Mouse (Mus musculus) neural tube, embryonic 11.5 days (tissue): ENCODE measurements around the gene Gnpat. TPM values are rescaled to one million over a fixed set of nuclear protein-coding genes. Genes with fewer than 3 reads are reported as not detected.

Experiments
- ATAC-seq: fragments of 200-750 bp; cut with Nextera tagmentation; 2 replicates; pipeline ENCODE4 v1.8.0; 2017; ENCODE audit warnings: moderate number of reproducible peaks, mild to moderate bottlenecking, moderate TSS enrichment, moderate library complexity; ENCODE audit not compliant: insufficient read depth, low FRiP score, low TSS enrichment
- DNase-seq: peaks from one replicate; pipeline ENCODE4 v3.0.0-alpha.2; 2015; ENCODE audit warnings: low spot score
- H3K27ac ChIP-seq: fragments of 300-500 bp; sonication (generic); 2 replicates; pipeline ENCODE4 v1.5.1; 2014; ENCODE audit warnings: low read depth, mild to moderate bottlenecking, low read length
- H3K27me3 ChIP-seq: fragments of 300-500 bp; sonication (generic); 2 replicates; pipeline ENCODE4 v1.6.1; 2014; ENCODE audit warnings: mild to moderate bottlenecking, low read length, mixed read lengths; ENCODE audit not compliant: control insufficient read depth, insufficient read depth
- H3K36me3 ChIP-seq: fragments of 300-500 bp; sonication (generic); 2 replicates; pipeline ENCODE4 v1.6.1; 2014; ENCODE audit warnings: mild to moderate bottlenecking, low read length, moderate library complexity, mixed read lengths; ENCODE audit not compliant: control insufficient read depth, insufficient read depth
- H3K4me1 ChIP-seq: fragments of 300-500 bp; sonication (generic); 2 replicates; pipeline ENCODE4 v1.6.1; 2014; ENCODE audit warnings: low read length, mixed read lengths; ENCODE audit not compliant: control insufficient read depth, insufficient read depth
- H3K4me2 ChIP-seq: fragments of 300-500 bp; sonication (generic); 2 replicates; pipeline ENCODE4 v1.6.1; 2014; ENCODE audit warnings: low read depth, mild to moderate bottlenecking, moderate library complexity
- H3K4me3 ChIP-seq: fragments of 300-500 bp; sonication (generic); 2 replicates; pipeline ENCODE4 v1.5.1; 2014; ENCODE audit warnings: low read depth, low read length
- H3K9ac ChIP-seq: fragments of 300-500 bp; sonication (generic); 2 replicates; pipeline ENCODE4 v1.6.1; 2014; ENCODE audit warnings: mild to moderate bottlenecking, low read length
- H3K9me3 ChIP-seq: fragments of 300-500 bp; sonication (generic); 2 replicates; pipeline ENCODE4 v1.6.1; 2016; ENCODE audit warnings: low read length; ENCODE audit not compliant: control insufficient read depth
- WGBS: fragments of 180-500 bp; shearing (Covaris S2); extraction: QIAGEN DNeasy Blood & Tissue Kit; methylation state at CpG from one replicate; pipeline ENCODE4 v1.1.7; 2014; 5-methylcytosine and 5-hydroxymethylcytosine counted together
- polyA plus RNA-seq: library from polyadenylated mRNA; unstranded; fragments of >200 nt; fragmentation: Nextera tagmentation; extraction: Ambion mirVana; gene quantifications from 2 replicates; pipeline ENCODE4 v1.2.1, GENCODE M21; 2014

Gnpat gene
- polyA plus RNA-seq, 1 experiment from 2014 or later: 140 TPM

DNA sequence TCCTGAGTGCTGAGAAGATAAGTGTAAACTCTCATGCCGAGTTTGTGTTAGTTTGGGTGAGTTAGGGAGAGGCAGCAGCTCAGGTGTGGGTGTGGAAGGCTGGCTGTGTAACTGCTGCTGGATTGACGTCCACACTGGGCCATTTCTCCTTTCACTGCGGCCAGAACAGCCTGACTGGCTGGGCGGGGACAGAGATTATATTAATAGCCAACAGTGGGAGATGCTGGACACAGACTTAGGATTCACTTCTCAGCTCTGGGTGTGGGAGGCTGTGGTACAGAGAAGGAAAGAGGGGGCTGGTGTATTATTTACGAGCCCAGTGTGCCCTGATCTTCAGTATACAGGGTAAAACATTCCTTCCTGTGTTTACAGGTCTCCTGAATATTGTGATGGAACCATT is 15.3 kb downstream of the Gnpat start:
- Histone ChIP-seq H3K9me3 (no peaks in the 10 kb centered on the region), H3K4me1 (no peaks in the 10 kb centered on the region), H3K27ac (no peak overlapping the region), H3K9ac (no peak overlapping the region), H3K36me3 (peaks cover 36% of the 10 kb centered on the region), H3K27me3 (no peaks in the 10 kb centered on the region), H3K4me3 (no peak overlapping the region), H3K4me2 (no peak overlapping the region)
- ATAC-seq (no peak), DNase-seq (no peak)
- 95% methylated on average over 5 of the region's 5 CpGs for WGBS

DNA sequence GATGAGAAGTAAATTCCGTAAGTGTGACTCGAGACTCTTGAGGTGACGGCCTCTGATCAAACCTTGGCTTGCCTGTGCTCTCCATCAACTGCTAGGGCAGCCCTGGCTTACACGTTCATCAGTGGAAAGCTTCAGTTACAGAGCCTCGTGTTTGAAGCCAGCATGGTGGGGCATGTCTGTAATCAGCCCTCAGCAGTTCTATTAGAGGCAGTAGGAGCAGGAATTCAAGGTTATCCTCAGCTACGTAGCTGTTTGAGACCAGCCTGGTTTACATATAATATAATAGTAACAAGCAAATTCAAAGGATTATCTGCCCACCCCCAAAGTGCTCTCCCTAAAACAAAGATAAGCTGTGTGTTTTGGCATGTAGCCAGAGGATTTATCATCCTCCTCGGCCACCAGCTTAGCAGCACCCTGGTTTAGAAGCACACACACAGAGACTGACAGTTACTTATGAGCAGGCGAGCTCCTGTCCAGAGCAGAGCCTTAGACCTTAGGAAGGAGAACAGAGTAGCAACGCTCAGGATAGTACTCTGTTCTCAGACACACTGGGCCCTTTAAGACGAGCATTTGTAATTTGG is 16.2 kb downstream of the Gnpat start:
- no peak overlapping the region for H3K9ac ChIP-seq
- H3K4me1 ChIP-seq: no peaks in the 10 kb centered on the region
- peaks cover 38% of the 10 kb centered on the region for H3K36me3 ChIP-seq
- no peak overlapping the region for H3K4me2 ChIP-seq
- 93% methylated on average over 10 of the region's 10 CpGs for WGBS
- no peaks in the 10 kb centered on the region for H3K27me3 ChIP-seq
- no peak overlapping the region for H3K4me3 ChIP-seq
- DNase-seq: no peak
- H3K9me3 ChIP-seq: no peaks in the 10 kb centered on the region
- no peak for ATAC-seq
- H3K27ac ChIP-seq: no peak overlapping the region

DNA sequence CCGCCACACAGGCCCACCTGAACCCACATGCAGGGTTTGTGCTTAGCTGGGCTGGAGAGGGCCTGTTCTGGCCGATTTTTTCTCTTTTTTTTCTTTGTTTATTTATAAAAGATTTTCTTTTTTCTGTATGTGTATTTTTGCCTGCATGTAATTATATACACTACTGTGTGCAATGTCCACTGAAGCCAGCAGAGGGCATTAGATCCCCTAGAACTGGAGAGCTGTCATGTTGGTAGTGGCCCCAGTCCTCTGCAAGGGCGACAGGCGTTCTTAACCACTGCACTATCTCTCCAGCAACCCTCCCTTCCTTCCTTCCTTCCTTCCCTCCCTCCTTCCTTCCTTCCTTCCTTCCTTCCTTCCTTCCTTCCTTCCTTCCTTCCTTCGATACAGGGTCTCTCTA is 25.6 kb downstream of the Gnpat start:
- Histone ChIP-seq H3K9ac (no peak overlapping the region), H3K27ac (no peak overlapping the region), H3K4me3 (no peak overlapping the region), H3K27me3 (no peaks in the 10 kb centered on the region), H3K36me3 (peaks cover 39% of the 10 kb centered on the region), H3K4me2 (no peak overlapping the region), H3K4me1 (no peaks in the 10 kb centered on the region), H3K9me3 (no peaks in the 10 kb centered on the region)
- ATAC-seq (no peak), DNase-seq (no peak)
- 94% methylated on average over 5 of the region's 5 CpGs for WGBS

DNA sequence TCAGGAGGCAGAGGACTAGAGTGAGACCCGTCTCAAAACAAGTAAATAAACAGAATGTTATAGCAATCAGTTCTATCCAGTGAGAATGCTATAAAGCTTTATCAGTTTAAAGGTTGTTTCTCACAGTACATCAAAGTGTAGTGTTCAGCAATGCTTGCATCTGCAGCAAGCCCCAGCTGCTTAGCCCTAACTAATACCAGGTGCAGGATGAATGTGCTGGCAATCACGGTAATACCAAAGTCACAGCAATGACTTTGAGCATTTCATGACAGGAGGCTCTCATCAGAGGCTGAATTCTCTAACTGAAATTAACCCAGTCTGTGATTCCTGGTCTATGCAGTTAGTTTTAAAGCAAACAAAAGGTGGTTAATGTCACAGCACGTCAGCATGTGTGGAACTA is 29.8 kb downstream of the Gnpat start:
- no peak overlapping the region for H3K4me2 ChIP-seq
- no peak for ATAC-seq
- H3K4me1 ChIP-seq: peaks cover 7% of the 10 kb centered on the region; the same call in 1 of the 2 replicates
- H3K9me3 ChIP-seq: no peaks in the 10 kb centered on the region
- H3K27ac ChIP-seq: no peak overlapping the region
- H3K9ac ChIP-seq: no peak overlapping the region
- no peak for DNase-seq
- no peaks in the 10 kb centered on the region for H3K27me3 ChIP-seq
- H3K4me3 ChIP-seq: no peak overlapping the region
- WGBS: 77% methylated on average over 3 of the region's 3 CpGs
- H3K36me3 ChIP-seq: peaks cover 18% of the 10 kb centered on the region

DNA sequence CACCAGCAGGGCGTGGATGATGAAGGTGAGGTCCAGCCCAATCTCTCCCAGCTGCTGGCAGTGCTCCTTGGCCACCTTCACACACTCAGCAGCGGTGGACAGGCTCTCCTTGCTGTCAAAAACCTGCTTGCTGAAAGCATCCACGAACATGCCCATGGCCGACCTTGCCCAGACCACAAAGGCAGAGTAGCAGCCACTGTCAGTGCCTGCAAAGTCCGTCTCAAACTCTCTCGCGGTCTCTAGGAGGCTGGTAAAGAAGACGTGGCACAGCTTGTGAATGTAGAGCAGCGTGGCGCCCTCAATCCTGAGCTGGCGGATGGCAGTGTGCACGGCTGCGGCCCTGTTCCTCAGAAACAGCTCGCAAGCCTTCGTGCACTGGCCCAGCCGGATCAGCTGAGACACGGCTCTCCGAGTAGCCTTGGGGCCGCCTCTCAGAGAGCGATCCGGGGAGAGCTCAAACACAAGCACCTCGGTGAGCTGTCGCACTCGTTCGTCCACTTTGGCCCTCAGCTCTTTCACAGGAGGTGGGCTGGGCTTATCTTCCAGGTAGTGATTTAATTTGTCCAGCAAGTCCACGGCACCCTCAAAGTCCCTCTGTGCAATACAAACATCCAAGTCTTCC is 33.3 kb downstream of the Gnpat start:
- Histone ChIP-seq H3K36me3 (peaks cover 2% of the 10 kb centered on the region), H3K4me3 (peak overlapping the region; percentile 95), H3K9ac (no peak overlapping the region; the same call in 1 of the 2 replicates), H3K9me3 (no peaks in the 10 kb centered on the region), H3K27me3 (no peaks in the 10 kb centered on the region), H3K4me1 (peaks cover 12% of the 10 kb centered on the region), H3K27ac (no peak overlapping the region), H3K4me2 (peak overlapping the region; percentile 100)
- WGBS: 91% methylated on average over 26 of the region's 26 CpGs
- ATAC-seq (no peak), DNase-seq (no peak)

DNA sequence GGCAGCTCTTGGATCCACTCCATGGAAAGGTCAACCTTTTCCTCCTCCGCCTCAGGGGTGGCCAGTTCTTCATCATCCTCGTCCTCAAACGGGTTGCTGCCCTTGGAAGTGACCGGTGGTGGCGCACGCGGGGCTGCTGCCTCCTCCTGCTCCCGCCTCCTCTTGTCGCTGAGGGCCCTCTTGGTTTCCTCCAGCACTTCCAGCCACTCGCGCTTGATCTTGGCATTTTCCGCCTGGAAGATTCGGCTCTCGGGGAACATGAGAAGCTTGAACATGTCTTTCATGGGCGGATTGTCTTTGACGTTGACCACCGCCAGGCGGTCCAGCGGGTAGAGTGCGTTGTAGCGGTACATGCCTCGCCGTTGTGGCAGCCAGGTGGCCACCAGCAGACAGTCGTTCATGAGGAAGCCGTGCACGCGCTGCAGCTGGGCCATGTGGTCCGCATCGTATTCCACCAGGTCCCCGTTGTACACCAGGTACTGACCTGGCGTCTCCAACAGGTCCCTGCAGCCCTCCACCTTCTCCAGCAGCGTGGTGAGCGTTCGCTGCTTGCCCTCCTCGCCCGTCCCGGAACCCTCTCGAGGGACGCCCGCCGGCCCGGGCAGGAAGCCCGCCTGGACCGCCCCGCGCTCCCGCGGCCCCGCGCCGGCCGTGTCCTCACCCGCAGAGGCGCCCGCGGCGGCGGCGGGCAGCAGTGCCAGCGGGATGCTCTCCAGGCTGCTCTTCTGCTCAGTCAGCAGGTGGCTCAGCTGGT is 34.0 kb downstream of the Gnpat start:
- 2% methylated on average over 60 of the region's 60 CpGs for WGBS

DNA sequence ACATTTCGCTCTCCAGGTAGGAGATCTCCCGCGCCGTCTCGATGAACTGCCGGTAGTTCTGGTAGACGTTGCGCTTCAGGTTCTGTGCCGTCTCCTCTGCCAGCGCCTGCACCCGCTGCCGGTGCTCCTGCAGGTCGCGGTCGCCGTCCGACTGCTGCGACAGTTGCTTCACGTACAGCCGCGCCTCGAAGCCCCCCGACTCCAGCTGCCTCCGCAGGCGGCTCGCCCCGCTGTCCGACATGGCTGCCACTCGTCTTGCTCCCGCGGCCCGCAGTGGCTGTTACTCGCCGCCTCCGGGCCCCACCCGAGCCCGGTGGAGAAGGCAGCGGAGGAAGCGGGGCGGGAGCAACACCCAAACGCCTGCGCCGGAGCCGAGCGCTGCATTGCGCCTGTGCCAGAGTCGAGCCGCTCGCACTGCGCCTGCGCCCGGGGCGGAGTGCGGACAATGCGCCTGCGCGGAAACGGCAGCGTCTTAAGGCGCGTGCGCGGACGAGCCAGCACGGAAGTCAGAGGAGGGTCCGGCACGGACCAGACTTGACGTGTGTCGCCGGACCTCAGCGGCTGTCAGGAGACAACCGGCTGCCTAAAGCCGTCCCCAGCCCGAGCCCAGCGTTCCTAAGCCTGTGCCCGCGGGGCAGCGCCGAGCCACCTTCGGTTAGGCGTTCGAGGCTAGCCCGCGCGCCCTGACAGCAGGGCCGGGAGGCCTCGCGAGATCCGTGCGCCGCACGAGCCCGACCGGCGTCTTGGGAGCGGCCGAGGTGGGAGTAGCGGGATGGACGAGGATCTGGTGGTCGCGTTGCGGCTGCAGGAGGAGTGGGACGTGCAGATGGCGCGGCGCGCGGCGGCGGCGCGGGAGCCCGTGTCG is 34.8 kb downstream of the Gnpat start, which contains the start of the genes Exoc8 and Sprtn:
Gene Exoc8, minus strand, starts transcription at position 320 of the 865 bp plus-strand sequence.
Gene Sprtn, plus strand, starts transcription at position 501 of the 865 bp plus-strand sequence.
- H3K4me2 ChIP-seq: peak within 1 kb of the TSS; percentile 100
- peak within 1 kb of the TSS; percentile 95 for H3K4me3 ChIP-seq
- under 1% methylated on average over 114 of the region's 114 CpGs for WGBS
- DNase-seq (peak; percentile 100), ATAC-seq (peak; percentile 87)
- H3K36me3 ChIP-seq: peaks cover 7% of the 10 kb centered on the region
- H3K27ac ChIP-seq: peak within 1 kb of the TSS; percentile 56; the same call in 1 of the 2 replicates
- H3K4me1 ChIP-seq: peaks cover 12% of the 10 kb centered on the region
- no peaks in the 10 kb centered on the region for H3K9me3 ChIP-seq
- H3K9ac ChIP-seq: peak within 1 kb of the TSS; percentile 79
- no peaks in the 10 kb centered on the region for H3K27me3 ChIP-seq

More for the DNA sequence above, 34.0 kb downstream of the Gnpat start:
- Histone ChIP-seq H3K4me2 (peak overlapping the region; percentile 100), H3K27me3 (no peaks in the 10 kb centered on the region), H3K36me3 (peaks cover 5% of the 10 kb centered on the region), H3K9me3 (no peaks in the 10 kb centered on the region), H3K4me1 (peaks cover 12% of the 10 kb centered on the region), H3K4me3 (peak overlapping the region; percentile 95), H3K9ac (peak overlapping the region; percentile 79), H3K27ac (0 out of 2 replicates have a peak overlapping the region, but pooled peaks have one; percentile 27)
- ATAC-seq (peak; percentile 48), DNase-seq (peak; percentile 75)

DNA sequence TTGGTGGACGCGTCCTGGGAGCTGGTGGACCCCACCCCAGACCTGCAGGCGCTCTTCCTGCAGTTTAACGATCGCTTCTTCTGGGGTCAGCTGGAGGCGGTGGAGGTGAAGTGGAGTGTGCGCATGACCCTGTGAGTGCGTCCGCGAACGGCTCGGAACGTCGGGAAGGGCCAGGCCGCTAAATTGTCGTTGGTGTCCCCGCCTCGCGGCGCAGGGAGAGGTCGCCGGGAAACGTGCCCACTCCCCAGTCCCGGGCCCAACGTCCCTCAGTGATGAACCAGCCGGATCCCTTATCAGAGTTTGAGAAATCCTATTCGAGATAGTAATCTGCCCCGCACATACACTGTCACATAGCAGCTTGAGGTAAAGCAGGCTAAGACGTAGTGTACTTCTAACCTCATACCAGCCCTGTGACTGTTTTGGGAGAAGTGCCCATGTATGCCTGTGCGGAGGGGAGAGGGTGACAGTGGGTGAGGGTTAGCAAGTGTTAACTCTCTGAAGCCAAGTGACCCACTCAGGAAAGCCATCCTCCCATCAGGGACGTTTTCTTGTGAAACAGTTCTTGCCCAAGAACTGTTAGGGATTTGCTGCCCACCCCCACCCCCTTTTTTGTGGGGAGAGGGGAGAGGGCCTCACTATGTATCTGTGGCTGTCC is 35.5 kb downstream of the Gnpat start:
- DNase-seq (no peak), ATAC-seq (peak; percentile 48)
- peaks cover 12% of the 10 kb centered on the region for H3K4me1 ChIP-seq
- peaks cover 10% of the 10 kb centered on the region for H3K36me3 ChIP-seq
- peak overlapping the region; percentile 100 for H3K4me2 ChIP-seq
- H3K27me3 ChIP-seq: no peaks in the 10 kb centered on the region
- H3K4me3 ChIP-seq: peak overlapping the region; percentile 95
- H3K9me3 ChIP-seq: no peaks in the 10 kb centered on the region
- WGBS: 9% methylated on average over 31 of the region's 31 CpGs
- H3K9ac ChIP-seq: peak overlapping the region; percentile 79
- H3K27ac ChIP-seq: peak overlapping the region; percentile 56; the same call in 1 of the 2 replicates
